Mouse (Mus musculus) heart, postnatal 0 days (tissue): ENCODE data around the gene Zfp85. TPM values are rescaled to one million over a fixed set of nuclear protein-coding genes. Genes with fewer than 3 reads are reported as not detected.
A peak's percentile ranks its signal among the peaks of the same experiment; 100 is the strongest.
"Not testable (repeated sequence)": the region's sequence is repeated elsewhere in the genome, so short reads cannot be mapped to it uniquely, and the experiment has no call there.

ENCODE experiments used
- ATAC-seq: fragments of 200-750 bp; cut with Nextera tagmentation; 2 replicates; pipeline ENCODE4 v1.8.0; 2017; ENCODE audit warnings: low read depth, moderate number of reproducible peaks, moderate library complexity; ENCODE audit not compliant: insufficient read depth
- DNase-seq: peaks from one replicate; pipeline ENCODE4 v3.0.0-alpha.2; 2016; ENCODE audit warnings: low spot score
- H3K27ac ChIP-seq: fragments of 300-500 bp; sonication (generic); 2 replicates; pipeline ENCODE4 v1.5.1; 2014; ENCODE audit warnings: low read depth, mild to moderate bottlenecking
- H3K27me3 ChIP-seq: fragments of 300-500 bp; sonication (generic); 2 replicates; pipeline ENCODE4 v1.6.1; 2014; ENCODE audit warnings: low read length, mixed read lengths; ENCODE audit not compliant: control insufficient read depth, insufficient read depth
- H3K36me3 ChIP-seq: fragments of 300-500 bp; sonication (generic); replicated peaks from 2 replicates; pipeline ENCODE4 v1.6.1; 2014; ENCODE audit warnings: low read length, mixed read lengths; ENCODE audit not compliant: control insufficient read depth, insufficient read depth
- H3K4me1 ChIP-seq: fragments of 300-500 bp; sonication (generic); 2 replicates; pipeline ENCODE4 v1.6.1; 2014; ENCODE audit warnings: antibody characterized with exemption; ENCODE audit not compliant: control insufficient read depth, insufficient read depth
- H3K4me2 ChIP-seq: fragments of 300-500 bp; sonication (generic); 2 replicates; pipeline ENCODE4 v1.6.1; 2014; ENCODE audit warnings: low read depth, mild to moderate bottlenecking, low read length, moderate library complexity
- H3K4me3 ChIP-seq: fragments of 300-500 bp; sonication (generic); 2 replicates; pipeline ENCODE4 v1.5.1; 2014; ENCODE audit warnings: low read depth, low read length
- H3K9ac ChIP-seq: fragments of 300-500 bp; sonication (generic); replicated peaks from 2 replicates; pipeline ENCODE4 v1.6.1; 2014; ENCODE audit warnings: low read depth, low read length, mixed read lengths
- H3K9me3 ChIP-seq: fragments of 300-500 bp; sonication (generic); replicated peaks from 2 replicates; pipeline ENCODE4 v1.6.1; 2016; ENCODE audit warnings: low read length; ENCODE audit not compliant: control insufficient read depth
- CTCF ChIP-seq: IDR thresholded peaks from 2 replicates; pipeline ENCODE4 v1.5.1; 2016; ENCODE audit warnings: antibody characterized with exemption, control low read depth, low read depth
- EP300 ChIP-seq: IDR thresholded peaks from 2 replicates; pipeline ENCODE4 v1.6.1; 2016; ENCODE audit warnings: antibody characterized with exemption, low read depth
- WGBS: fragments of 180-500 bp; shearing (Covaris S2); extraction: QIAGEN DNeasy Blood & Tissue Kit; methylation state at CpG from one replicate; pipeline ENCODE4 v1.1.7; 2014; 5-methylcytosine and 5-hydroxymethylcytosine counted together
- polyA plus RNA-seq: library from polyadenylated mRNA; unstranded; fragments of >200 nt; fragmentation: Nextera tagmentation; extraction: Ambion mirVana; gene quantifications from 2 replicates; pipeline ENCODE4 v1.2.1, GENCODE M21; 2015
- total RNA-seq: library from RNA; depleted of rRNA; stranded (reverse); fragments of >200 nt; gene quantifications from 2 replicates; pipeline ENCODE4 v1.2.3, GENCODE M21; 2014; ENCODE audit warnings: low replicate concordance; rRNA removed

Gene Zfp85
- total and polyA plus RNA-seq, 2 experiments from 2014 or later: 2.2 to 3.0 TPM

GRCm38 (mm10) chr13:67729441-67729840 lies 25.6 kb downstream of the Zfp85 start:
- peak overlapping the region; percentile 70 for H3K4me2 ChIP-seq
- H3K36me3 ChIP-seq, H3K27me3 ChIP-seq, H3K4me1 ChIP-seq, H3K9ac ChIP-seq, H3K27ac ChIP-seq, H3K9me3 ChIP-seq, DNase-seq: not testable (repeated sequence)
- WGBS: 40% methylated on average over 4 of the region's 4 CpGs
- peak; percentile 78 for ATAC-seq
- peak; percentile 50 for TF ChIP-seq CTCF
- H3K4me3 ChIP-seq: peak overlapping the region; percentile 70

GRCm38 (mm10) chr13:67728641-67729318 lies 26.2 kb downstream of the Zfp85 start, which contains the start of gene Zfp65:
Zfp65 (minus strand) TSS chr13:67729173.
- Histone ChIP-seq H3K9me3 (0 out of 2 replicates have a peak, but pooled peaks cover 4% of the 10 kb centered on the region), H3K9ac (peak within 1 kb of the TSS; percentile 65), H3K36me3 (no peaks in the 10 kb centered on the region), H3K4me2 (peak within 1 kb of the TSS; percentile 70), H3K27ac (peak within 1 kb of the TSS; percentile 43), H3K4me3 (peak within 1 kb of the TSS; percentile 70), H3K4me1 (no peaks in the 10 kb centered on the region), H3K27me3 (no peaks in the 10 kb centered on the region)
- WGBS: 3% methylated on average over 16 of the region's 21 CpGs
- peak; percentile 63 for DNase-seq
- peak; percentile 83 for ATAC-seq
- TF ChIP-seq EP300 (no peak), CTCF (no peak)

- Histone ChIP-seq H3K27ac (no peak overlapping the region), H3K4me2 (peak overlapping the region; percentile 70), H3K27me3 (no peaks in the 10 kb centered on the region), H3K9ac (0 out of 2 replicates have a peak overlapping the region, but pooled peaks have one; percentile 65), H3K36me3 (no peaks in the 10 kb centered on the region), H3K4me3 (peak overlapping the region; percentile 70), H3K4me1 (peaks cover 3% of the 10 kb centered on the region), H3K9me3 (no peaks in the 10 kb centered on the region)
- DNase-seq (no peak), ATAC-seq (no peak)
- TF ChIP-seq CTCF (no peak), EP300 (no peak)
- 70% methylated on average over 1 of the region's 1 CpGs for WGBS
Measured at GRCm38 (mm10) chr13:67728106-67728505, 26.9 kb downstream of the Zfp85 start.

- DNase-seq, H3K4me1 ChIP-seq, ATAC-seq, H3K9ac ChIP-seq, H3K9me3 ChIP-seq, H3K36me3 ChIP-seq, H3K4me2 ChIP-seq, H3K27ac ChIP-seq, H3K4me3 ChIP-seq, H3K27me3 ChIP-seq: not testable (repeated sequence)
- WGBS: 41% methylated on average over 2 of the region's 2 CpGs
Measured at GRCm38 (mm10) chr13:67725331-67725730, 29.7 kb downstream of the Zfp85 start.

- Histone ChIP-seq H3K27ac (peak overlapping the region; percentile 61; the same call in 1 of the 2 replicates), H3K9ac (peak overlapping the region; percentile 87), H3K9me3 (no peaks in the 10 kb centered on the region), H3K4me1 (peaks cover 4% of the 10 kb centered on the region), H3K4me2 (peak overlapping the region; percentile 88), H3K4me3 (peak overlapping the region; percentile 94), H3K36me3 (no peaks in the 10 kb centered on the region), H3K27me3 (no peaks in the 10 kb centered on the region)
- WGBS: 1% methylated on average over 17 of the region's 17 CpGs
- ATAC-seq: peak; percentile 93
- peak; percentile 86 for DNase-seq
- no peak for TF ChIP-seq CTCF
Measured at GRCm38 (mm10) chr13:67723848-67724479, 31.1 kb downstream of the Zfp85 start.

Other genes starting within 250 kb of the Zfp85 start
- not detected in 2 replicates for gene Gm26965, start 229.1 kb downstream of the Zfp85 start, total RNA-seq
- gene Gm26965, start 229.1 kb downstream of the Zfp85 start, polyA plus RNA-seq: 0.11 TPM in 1 of 2 replicates, not detected in the other
- 7.9 and 10.7 TPM in 2 replicates for gene Zfp87, start 229.1 kb downstream of the Zfp85 start, total RNA-seq
- gene Zfp87, start 229.1 kb downstream of the Zfp85 start, polyA plus RNA-seq: 25.2 and 28.2 TPM in 2 replicates
- gene Zfp748, start 201.4 kb downstream of the Zfp85 start, total RNA-seq: 5.7 and 30.1 TPM in 2 replicates
- 3.1 and 3.4 TPM in 2 replicates for gene Zfp748, start 201.4 kb downstream of the Zfp85 start, polyA plus RNA-seq
- 3.3 and 6.8 TPM in 2 replicates for gene Zfp729b, start 145.5 kb downstream of the Zfp85 start, total RNA-seq
- gene Zfp729b, start 145.5 kb downstream of the Zfp85 start, polyA plus RNA-seq: 1.7 and 1.9 TPM in 2 replicates
- gene Gm49345, start 117.5 kb downstream of the Zfp85 start, total RNA-seq: 1.6 TPM in 1 of 2 replicates, not detected in the other
- 0.14 TPM in 1 of 2 replicates, not detected in the other for gene Gm49345, start 117.5 kb downstream of the Zfp85 start, polyA plus RNA-seq
- 2.5 and 2.7 TPM in 2 replicates for gene Zfp729a, start 117.4 kb downstream of the Zfp85 start, total RNA-seq
- 1.0 TPM in 2 replicates for gene Zfp729a, start 117.4 kb downstream of the Zfp85 start, polyA plus RNA-seq
- gene Zfp738, start 68.2 kb downstream of the Zfp85 start, total RNA-seq: 3.4 and 16.8 TPM in 2 replicates
- 4.3 and 5.0 TPM in 2 replicates for gene Zfp738, start 68.2 kb downstream of the Zfp85 start, polyA plus RNA-seq
- gene Zfp65, start 26.1 kb downstream of the Zfp85 start, total RNA-seq: 1.7 and 9.4 TPM in 2 replicates
- gene Zfp65, start 26.1 kb downstream of the Zfp85 start, polyA plus RNA-seq: 2.5 and 2.8 TPM in 2 replicates
- not detected in 2 replicates for gene Zfp493, start 24.5 kb upstream of the Zfp85 start, total RNA-seq
- gene Zfp493, start 24.5 kb upstream of the Zfp85 start, polyA plus RNA-seq: 0.25 and 0.33 TPM in 2 replicates
- 0.85 and 2.5 TPM in 2 replicates for gene Zfp273, start 58.5 kb upstream of the Zfp85 start, total RNA-seq
- gene Zfp273, start 58.5 kb upstream of the Zfp85 start, polyA plus RNA-seq: 3.2 and 3.3 TPM in 2 replicates
- not detected in 2 replicates for gene Gm10037, start 75.9 kb upstream of the Zfp85 start, total RNA-seq
- 0.67 and 0.97 TPM in 2 replicates for gene Gm10037, start 75.9 kb upstream of the Zfp85 start, polyA plus RNA-seq
- not detected in 2 replicates for gene BC048507, start 108.1 kb upstream of the Zfp85 start, total RNA-seq
- not detected in 2 replicates for gene BC048507, start 108.1 kb upstream of the Zfp85 start, polyA plus RNA-seq